Mouse (Mus musculus): ENCODE data around the gene Ubb.

Gene Ubb

GRCm38 (mm10) chr11:62584671-62585206 is 33.8 kb downstream of the Ubb start:
- no peak for DNase-seq (ENCODE audit: low spot score)

GRCm38 (mm10) chr11:62587034-62587433 is 36.1 kb downstream of the Ubb start:
- DNase-seq (ENCODE audit: low spot score): no peak

GRCm38 (mm10) chr11:62589391-62589790 is 38.4 kb downstream of the Ubb start:
- no peak for DNase-seq (ENCODE audit: low spot score)

GRCm38 (mm10) chr11:62591026-62591425 is 40.1 kb downstream of the Ubb start:
- DNase-seq (ENCODE audit: low spot score): no peak

GRCm38 (mm10) chr11:62591904-62592575 is 41.1 kb downstream of the Ubb start:
- DNase-seq (ENCODE audit: low spot score): no peak

GRCm38 (mm10) chr11:62598571-62598970 is 47.6 kb downstream of the Ubb start:
- no peak for DNase-seq (ENCODE audit: low spot score)

- no peak for DNase-seq (ENCODE audit: low spot score)
Observed at GRCm38 (mm10) chr11:62601732-62602618, 51.0 kb downstream of the Ubb start.
